Mouse (Mus musculus) cortical plate, adult 2 months (tissue): ENCODE measurements at regions not wholly inside any gene's neighbourhood (a gene's known extent, or its start where the extent isn't known, plus 50 kb on each side); places are given as distances from the start of the nearest gene placed in this dataset.

Source experiments
- H3K27ac ChIP-seq: fragments of 200-500 bp; 2 replicates; pipeline ENCODE4 v1.5.1; 2012; ENCODE audit warnings: low read length, control low read depth, inconsistent platforms; ENCODE audit not compliant: insufficient read depth
- H3K4me1 ChIP-seq: fragments of 200-500 bp; 2 replicates; pipeline ENCODE4 v1.6.1; 2011; ENCODE audit warnings: low read length; ENCODE audit not compliant: control insufficient read depth, insufficient read depth
- H3K4me3 ChIP-seq: fragments of 200-500 bp; 2 replicates; pipeline ENCODE4 v1.5.1; 2011; ENCODE audit warnings: mild to moderate bottlenecking, low read length, control low read depth; ENCODE audit not compliant: insufficient read depth
- CTCF ChIP-seq: fragments of 200-500 bp; IDR thresholded peaks from 2 replicates; pipeline ENCODE4 v1.5.1; 2011; ENCODE audit warnings: mild to moderate bottlenecking, control low read depth, low read length; ENCODE audit not compliant: insufficient read depth; ENCODE audit errors: extremely low read depth
- POLR2A ChIP-seq: fragments of 200-500 bp; IDR thresholded peaks from 2 replicates; pipeline ENCODE4 v1.6.1; 2011; ENCODE audit warnings: mild to moderate bottlenecking, low read length, control low read depth; ENCODE audit not compliant: insufficient read depth; ENCODE audit errors: extremely low read depth

GRCm38 (mm10) chr12:45745697-45746096 lies 671.2 kb upstream of the Stxbp6 start:
- Histone ChIP-seq H3K27ac (no peak overlapping the region), H3K4me1 (no peaks in the 10 kb centered on the region), H3K4me3 (no peak overlapping the region)
- TF ChIP-seq POLR2A, result no peak
- TF ChIP-seq CTCF, result no peak

- Histone ChIP-seq H3K4me1 (no peaks in the 10 kb centered on the region), H3K4me3 (no peak overlapping the region), H3K27ac (no peak overlapping the region)
- TF ChIP-seq CTCF (no peak), POLR2A (no peak)
These were observed 670.1 kb upstream of the Stxbp6 start for GRCm38 (mm10) chr12:45744619-45745018.

- TF ChIP-seq CTCF, result no peak
- TF ChIP-seq POLR2A, result no peak
- Histone ChIP-seq H3K4me3 (no peak overlapping the region), H3K4me1 (no peaks in the 10 kb centered on the region), H3K27ac (no peak overlapping the region)
These were observed 659.2 kb upstream of the Stxbp6 start for GRCm38 (mm10) chr12:45733661-45734060.

DNA sequence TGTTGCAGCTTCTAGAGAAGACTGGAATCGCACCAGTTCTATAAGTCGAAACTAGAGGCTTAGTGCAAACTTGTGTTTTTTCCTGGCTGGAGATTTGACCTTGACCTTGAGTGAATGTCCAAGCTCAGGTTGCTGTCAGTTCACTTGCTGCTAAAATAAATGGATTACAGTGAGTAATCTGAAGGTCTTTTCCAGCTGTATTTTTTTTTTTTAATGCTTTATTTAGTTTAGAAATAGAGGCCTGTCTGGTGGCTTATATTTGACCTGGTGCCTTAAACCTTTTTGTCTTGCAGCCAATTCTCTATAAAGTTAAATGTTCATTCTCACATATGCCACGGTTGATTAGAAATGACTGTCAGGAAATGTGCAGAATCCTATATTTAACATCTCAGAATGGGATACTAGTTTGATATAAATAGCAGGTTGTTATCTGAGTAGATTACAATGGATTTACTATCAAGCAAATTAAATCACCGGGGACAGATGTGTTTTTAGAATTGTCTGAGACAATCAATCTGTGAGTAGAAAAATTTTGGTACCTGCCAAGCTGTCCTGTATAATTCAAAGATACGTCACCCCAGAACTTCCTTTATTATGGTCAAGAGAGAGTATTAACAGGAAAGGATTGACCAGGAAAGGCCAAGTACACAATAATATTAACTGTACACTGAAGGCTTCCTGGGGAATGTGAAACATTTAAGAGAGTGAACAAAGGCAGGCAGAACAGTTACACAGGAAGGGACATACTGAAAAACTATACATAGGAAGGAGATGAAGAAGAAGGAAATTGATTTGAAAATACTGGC lies 650.3 kb upstream of the Stxbp6 start:
- Histone ChIP-seq H3K4me1 (no peaks in the 10 kb centered on the region), H3K4me3 (no peak overlapping the region), H3K27ac (no peak overlapping the region)
- TF ChIP-seq POLR2A, result no peak
- TF ChIP-seq CTCF, result no peak

- Histone ChIP-seq H3K4me1 (no peaks in the 10 kb centered on the region), H3K27ac (no peak overlapping the region)
- TF ChIP-seq CTCF (no peak), POLR2A (no peak)
These were observed 636.8 kb upstream of the Stxbp6 start for GRCm38 (mm10) chr12:45711351-45711750.

DNA sequence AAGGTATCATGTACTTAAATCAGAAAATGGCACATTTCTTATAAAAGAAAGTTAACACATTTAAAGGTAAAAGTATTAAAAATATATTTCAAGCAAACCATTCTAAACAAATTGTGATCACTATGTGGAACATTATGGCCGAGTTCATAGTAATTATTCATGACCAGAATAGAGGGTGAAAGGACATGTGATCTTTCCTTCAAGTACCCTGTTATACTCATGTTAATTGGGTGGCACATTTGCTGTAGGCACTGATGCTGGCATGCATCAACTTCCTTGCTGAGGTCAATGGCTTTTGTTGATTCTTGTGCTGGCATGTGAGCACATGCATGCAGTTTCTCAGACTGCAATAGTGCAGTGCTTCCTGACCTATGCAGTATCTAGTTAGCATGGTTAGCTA lies 636.3 kb upstream of the Stxbp6 start:
- TF ChIP-seq POLR2A (no peak), CTCF (no peak)
- H3K27ac ChIP-seq, result no peak overlapping the region
- H3K4me3 ChIP-seq, result no peak overlapping the region

More at GRCm38 (mm10) chr12:45711351-45711750, 636.8 kb upstream of the Stxbp6 start:
- H3K4me3 ChIP-seq, result no peak overlapping the region

DNA sequence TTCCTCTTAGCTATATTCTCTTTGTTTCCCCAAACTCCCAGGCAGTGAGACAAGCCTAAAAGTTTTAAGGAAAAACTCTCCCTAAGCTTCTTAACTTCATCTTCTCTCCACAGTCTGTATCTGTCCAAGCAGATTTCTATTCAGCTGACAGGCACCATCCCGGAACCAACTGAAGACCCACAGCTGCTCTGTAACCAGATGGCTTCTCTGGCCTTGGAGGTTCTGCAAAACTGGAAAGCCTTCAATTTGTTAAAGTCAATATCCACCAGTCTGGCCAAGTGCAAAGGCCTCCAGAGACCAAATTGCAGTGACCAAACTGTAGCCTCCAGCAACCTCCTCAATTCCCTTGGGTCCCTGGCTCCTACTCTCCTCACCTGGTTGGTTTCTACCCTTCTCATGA lies 614.8 kb upstream of the Stxbp6 start:
- H3K4me1 ChIP-seq, result no peaks in the 10 kb centered on the region
- no peak overlapping the region for H3K27ac ChIP-seq
- TF ChIP-seq CTCF (no peak), POLR2A (no peak)
- H3K4me3 ChIP-seq, result no peak overlapping the region

More for the DNA sequence above, 636.3 kb upstream of the Stxbp6 start:
- H3K4me1 ChIP-seq, result no peaks in the 10 kb centered on the region

DNA sequence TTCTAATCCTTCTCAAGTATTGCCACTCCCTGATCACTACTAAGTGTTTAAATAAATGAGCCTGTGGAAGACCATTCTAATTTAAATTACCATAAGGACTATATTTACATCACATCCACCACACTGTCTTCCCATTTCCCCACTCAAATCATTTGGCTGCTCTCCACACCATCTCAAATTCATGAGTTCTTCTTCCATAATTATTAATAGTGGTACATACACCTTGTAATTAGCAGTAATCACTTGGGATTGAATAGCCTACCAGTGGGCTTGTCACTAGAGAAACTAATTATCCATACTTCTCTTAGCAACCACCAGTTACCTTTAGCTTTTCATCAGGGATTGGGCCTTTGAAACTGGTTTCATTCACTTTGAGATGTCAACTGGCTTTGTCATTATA lies 612.3 kb upstream of the Stxbp6 start:
- no peak overlapping the region for H3K4me3 ChIP-seq
- H3K27ac ChIP-seq, result no peak overlapping the region
- no peak for TF ChIP-seq CTCF
- no peak for TF ChIP-seq POLR2A
- H3K4me1 ChIP-seq, result no peaks in the 10 kb centered on the region

DNA sequence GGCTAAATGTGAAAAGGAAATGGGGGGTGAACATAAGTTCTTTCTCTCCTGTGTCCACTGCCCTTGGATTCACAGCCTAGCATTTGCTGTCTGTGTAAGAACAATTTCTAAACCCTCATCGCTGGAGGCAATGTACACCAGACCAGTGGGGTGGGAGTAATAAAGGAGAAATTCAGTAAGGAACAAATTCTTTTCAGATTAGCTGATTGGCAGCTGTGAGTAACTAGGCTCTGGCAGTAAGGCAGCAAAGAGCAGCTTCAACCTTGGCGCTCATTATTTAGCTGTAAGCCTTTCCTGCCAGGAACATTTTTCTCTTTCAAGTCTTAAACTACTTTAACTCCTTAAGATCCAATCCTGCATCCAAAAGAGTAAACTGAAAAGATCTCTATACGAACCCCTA lies 597.9 kb upstream of the Stxbp6 start:
- H3K27ac ChIP-seq, result no peak overlapping the region
- TF ChIP-seq POLR2A, result no peak
- no peak for TF ChIP-seq CTCF
- no peaks in the 10 kb centered on the region for H3K4me1 ChIP-seq
- no peak overlapping the region for H3K4me3 ChIP-seq

- Histone ChIP-seq H3K4me1 (no peaks in the 10 kb centered on the region), H3K27ac (no peak overlapping the region), H3K4me3 (no peak overlapping the region)
- TF ChIP-seq POLR2A, result no peak
- no peak for TF ChIP-seq CTCF
These were observed 597.0 kb upstream of the Stxbp6 start for GRCm38 (mm10) chr12:45671554-45671948.
